Mouse (Mus musculus): ENCODE results near the gene Erg28.

DNA sequence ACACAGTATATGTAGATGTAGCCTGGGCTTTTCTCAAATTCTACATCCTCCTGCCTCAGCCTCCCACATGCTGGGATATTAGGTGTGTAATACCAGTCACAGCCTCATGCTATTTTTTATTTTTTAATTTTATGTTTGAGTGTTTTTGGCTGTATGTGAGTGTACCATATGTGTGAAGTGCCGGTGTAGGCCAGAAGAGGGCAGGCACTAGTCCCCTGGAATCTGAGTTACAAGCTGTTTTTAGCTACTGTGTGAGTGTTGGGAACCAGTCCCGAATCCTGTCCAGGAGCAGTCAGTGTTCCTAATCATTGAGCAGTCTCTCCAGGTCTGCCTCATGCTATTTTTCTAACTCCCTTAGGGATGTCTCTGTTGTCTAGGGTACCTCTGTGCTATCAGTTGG is 13.4 kb upstream of the Erg28 start:
- TF ChIP-seq CTCF (IDR thresholded peaks at IDR 0.05; ENCODE audit: control insufficient read depth, insufficient read depth, insufficient replicate concordance, low read depth, low read length) (no peak), POLR2A (IDR thresholded peaks at IDR 0.05; ENCODE audit: control insufficient read depth, low read depth, low read length) (no peak)

Data from testis, adult 2 months (tissue).